Mouse (Mus musculus): ENCODE data around the gene Adat2. TPM values are rescaled to one million over a fixed set of nuclear protein-coding genes. Genes with fewer than 3 reads are reported as not detected.

The Adat2 gene
- total and polyA plus RNA-seq, 3 experiments: 1.4 to 4.8 (median 3.2) TPM

DNA sequence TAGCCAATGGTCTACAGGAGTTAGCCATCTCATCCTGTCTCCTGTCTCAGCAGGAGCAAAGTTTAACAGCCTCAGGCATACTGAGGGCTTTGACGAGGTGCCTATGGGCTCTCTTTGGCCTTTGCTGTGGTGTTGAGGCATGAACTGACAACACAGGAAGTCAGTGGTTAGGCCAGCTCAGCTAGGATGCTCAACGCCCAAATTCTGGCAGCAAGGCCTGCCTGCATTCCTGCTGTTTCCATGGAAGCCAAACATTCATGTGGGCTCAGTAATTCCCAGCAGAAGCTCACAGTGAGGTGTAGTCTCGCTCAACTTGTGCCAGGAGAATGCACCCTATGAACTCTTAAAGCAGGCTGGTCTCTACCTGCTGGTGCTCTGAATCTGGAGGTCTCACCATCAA is 43.4 kb downstream of the Adat2 start:
- no peak for DNase-seq

DNA sequence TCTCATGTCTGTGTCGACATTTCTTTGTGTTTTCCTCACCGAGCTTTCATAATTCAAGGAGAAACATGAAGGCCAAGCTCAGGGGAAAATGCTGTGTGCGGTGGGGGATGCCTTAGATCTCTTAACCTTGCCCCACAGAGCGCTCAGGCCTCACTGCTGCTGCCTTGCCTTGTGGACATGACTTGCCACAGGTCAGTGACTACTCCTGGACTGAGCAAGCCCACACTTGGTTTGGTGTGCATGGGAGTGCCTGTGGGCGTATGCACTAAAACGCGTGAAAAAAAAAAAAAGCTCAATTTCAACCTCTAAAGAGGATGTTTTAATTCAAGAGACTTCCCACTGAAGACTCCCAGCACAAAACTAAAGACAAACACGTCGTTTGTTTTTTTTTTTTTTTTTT is 44.2 kb downstream of the Adat2 start:
- DNase-seq: peak; percentile 24

DNA sequence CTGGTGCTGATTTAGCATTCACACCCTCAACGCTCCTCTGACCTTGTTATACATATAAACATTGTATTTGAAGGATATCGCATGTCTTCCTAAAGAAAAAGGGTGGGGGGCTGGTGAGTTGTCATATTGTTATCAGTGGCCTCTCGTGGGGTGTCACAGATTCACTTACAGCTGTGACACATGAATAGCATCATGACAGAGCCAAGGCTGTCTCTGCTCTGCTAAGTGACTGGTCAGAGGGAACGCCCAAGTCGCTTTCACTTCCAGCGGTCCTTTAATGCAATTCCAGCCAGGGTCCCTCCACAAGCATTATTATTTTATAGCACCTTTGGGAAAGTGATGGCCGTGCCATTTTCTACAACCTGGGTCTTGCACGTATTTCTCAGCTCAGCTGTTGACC is 44.8 kb downstream of the Adat2 start:
- DNase-seq: no peak

DNA sequence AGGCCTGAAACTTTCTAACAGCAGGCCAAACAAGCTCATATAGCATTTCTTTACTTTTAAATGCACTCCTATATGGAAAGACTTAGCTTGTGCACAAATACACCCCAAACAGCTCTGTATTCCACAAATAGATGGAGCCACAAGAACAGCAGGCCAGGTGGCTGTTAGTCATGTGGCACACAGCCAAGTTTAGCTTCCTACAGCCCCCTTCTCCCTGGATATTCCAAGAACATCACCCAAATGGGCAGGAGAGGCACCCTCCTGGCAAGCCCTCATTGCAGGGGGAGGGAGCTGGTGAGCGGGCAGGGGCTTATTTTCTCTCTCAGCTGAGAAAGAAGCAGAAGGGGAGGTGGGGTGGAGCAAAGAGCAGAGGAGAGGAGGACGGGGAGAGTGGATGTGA is 48.2 kb downstream of the Adat2 start:
- DNase-seq: no peak

Other genes starting within 250 kb of the Adat2 start
- gene Phactr2, start 78.5 kb upstream of the Adat2 start, total RNA-seq (2021): 10 to 100 TPM; 26.8 to 27.2 TPM
- gene Phactr2, start 78.5 kb upstream of the Adat2 start, polyA plus RNA-seq (2012; rRNA removed): 6.4 and 8.0 TPM in 2 replicates
- 10 to 100 TPM; 19.6 to 22.3 TPM for gene Fuca2, start 53.4 kb upstream of the Adat2 start, total RNA-seq (2021)
- 8.9 and 11.7 TPM in 2 replicates for gene Fuca2, start 53.4 kb upstream of the Adat2 start, polyA plus RNA-seq (2012; rRNA removed)
- 10 to 100 TPM; 32.2 to 44.4 TPM for gene Pex3, start 248 bp downstream of the Adat2 start, total RNA-seq (2021)
- 7.3 and 9.2 TPM in 2 replicates for gene Pex3, start 248 bp downstream of the Adat2 start, polyA plus RNA-seq (2012; rRNA removed)

All from adrenal gland, adult 2 months (tissue).